Mouse (Mus musculus): ENCODE data around the gene Slc39a1.
"Not testable (repeated sequence)": the region's sequence is repeated elsewhere in the genome, so short reads cannot be mapped to it uniquely, and the experiment has no call there.

The Slc39a1 gene

GRCm38 (mm10) chr3:90266901-90267775 is 19.2 kb downstream of the Slc39a1 start:
- DNase-seq: no peak

DNA sequence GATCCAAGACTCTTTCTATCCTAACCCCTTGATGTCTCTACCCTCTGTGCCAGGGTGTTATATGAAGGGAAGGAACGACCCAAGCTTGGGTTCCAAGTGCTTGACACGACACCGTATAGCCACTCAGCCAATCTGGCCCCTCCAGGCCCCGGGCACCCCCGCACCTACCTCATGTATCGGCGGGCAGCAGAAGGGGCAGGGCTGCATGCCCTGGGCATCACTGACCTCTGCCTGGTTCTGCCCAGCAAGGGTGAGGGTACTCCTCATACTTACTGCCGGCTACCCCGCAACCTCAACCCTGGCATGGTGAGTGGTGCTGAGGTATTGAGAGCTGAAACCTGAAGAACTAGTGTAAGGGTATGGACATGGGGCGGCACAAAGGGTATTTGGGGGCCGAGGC is 20.2 kb downstream of the Slc39a1 start:
- DNase-seq: no peak

GRCm38 (mm10) chr3:90268971-90269370 is 21.0 kb downstream of the Slc39a1 start:
- DNase-seq: no peak

GRCm38 (mm10) chr3:90270784-90271183 is 22.8 kb downstream of the Slc39a1 start:
- no peak for DNase-seq

GRCm38 (mm10) chr3:90272170-90272569 is 24.2 kb downstream of the Slc39a1 start:
- no peak for DNase-seq

- DNase-seq: no peak
Measured at GRCm38 (mm10) chr3:90273855-90274254, 25.9 kb downstream of the Slc39a1 start.

GRCm38 (mm10) chr3:90275286-90275685 is 27.3 kb downstream of the Slc39a1 start:
- DNase-seq: no peak

- no peak for DNase-seq
Measured at GRCm38 (mm10) chr3:90276858-90277257, 28.9 kb downstream of the Slc39a1 start.

DNA sequence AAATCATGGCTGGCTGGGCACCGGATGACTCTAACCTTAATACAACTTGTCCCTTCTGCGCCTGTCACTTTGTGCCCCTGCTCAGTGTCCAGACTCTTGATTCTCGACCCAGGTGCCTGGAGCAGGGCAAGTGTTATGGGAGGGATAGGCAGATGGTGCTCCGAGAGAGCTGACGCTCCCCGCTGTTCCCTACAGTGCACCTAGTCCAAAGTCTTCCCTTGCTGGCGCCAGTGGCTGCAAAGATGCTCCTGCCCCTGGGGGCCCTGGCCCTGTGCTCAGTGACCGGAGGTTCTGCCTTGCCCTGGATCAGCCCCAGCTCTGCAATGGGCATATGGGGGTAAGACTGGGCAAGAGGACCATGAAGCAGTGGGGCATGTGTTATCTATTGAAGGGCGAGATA is 29.8 kb downstream of the Slc39a1 start:
- DNase-seq: no peak

- no peak for DNase-seq
Measured at GRCm38 (mm10) chr3:90278211-90278610, 30.2 kb downstream of the Slc39a1 start.

- no peak for DNase-seq
Measured at GRCm38 (mm10) chr3:90279216-90279615, 31.2 kb downstream of the Slc39a1 start.

GRCm38 (mm10) chr3:90279743-90280142 is 31.8 kb downstream of the Slc39a1 start:
- peak; percentile 39 to 62 for DNase-seq

- DNase-seq: no peak
Measured at GRCm38 (mm10) chr3:90280708-90281107, 32.7 kb downstream of the Slc39a1 start.

- no peak for DNase-seq
Measured at GRCm38 (mm10) chr3:90284150-90284549, 36.2 kb downstream of the Slc39a1 start.

- DNase-seq: not testable (repeated sequence)
Measured at GRCm38 (mm10) chr3:90289403-90289802, 41.4 kb downstream of the Slc39a1 start.

DNA sequence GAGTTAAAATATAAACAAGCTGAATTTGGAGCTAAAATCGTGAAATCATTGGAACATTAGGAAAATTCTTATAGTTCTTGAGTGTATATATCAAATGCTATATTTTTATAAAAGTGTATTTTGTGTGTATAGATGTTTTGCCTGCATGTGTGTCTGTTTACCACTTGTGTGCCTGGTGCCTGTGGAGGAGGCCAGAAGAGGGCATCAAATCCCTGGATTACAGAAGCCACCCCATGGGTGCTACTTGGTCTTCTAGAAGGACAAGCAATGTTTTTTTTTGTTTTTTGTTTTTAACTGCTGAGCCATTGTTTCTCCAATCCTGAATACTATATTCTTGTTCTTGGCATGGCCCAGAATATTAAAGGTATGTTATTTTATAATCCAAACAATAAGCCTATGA is 42.6 kb downstream of the Slc39a1 start:
- no peak for DNase-seq

- no peak for DNase-seq
Measured at GRCm38 (mm10) chr3:90291982-90292344, 44.0 kb downstream of the Slc39a1 start.

- peak; percentile 99 for DNase-seq
Measured at GRCm38 (mm10) chr3:90292345-90293275, 44.6 kb downstream of the Slc39a1 start, which contains the start of gene Gatad2b. Gene Gatad2b, plus strand, starts transcription at chr3:90293178.

GRCm38 (mm10) chr3:90293352-90294063 is 45.5 kb downstream of the Slc39a1 start:
- peak; percentile 36 to 62 for DNase-seq

DNA sequence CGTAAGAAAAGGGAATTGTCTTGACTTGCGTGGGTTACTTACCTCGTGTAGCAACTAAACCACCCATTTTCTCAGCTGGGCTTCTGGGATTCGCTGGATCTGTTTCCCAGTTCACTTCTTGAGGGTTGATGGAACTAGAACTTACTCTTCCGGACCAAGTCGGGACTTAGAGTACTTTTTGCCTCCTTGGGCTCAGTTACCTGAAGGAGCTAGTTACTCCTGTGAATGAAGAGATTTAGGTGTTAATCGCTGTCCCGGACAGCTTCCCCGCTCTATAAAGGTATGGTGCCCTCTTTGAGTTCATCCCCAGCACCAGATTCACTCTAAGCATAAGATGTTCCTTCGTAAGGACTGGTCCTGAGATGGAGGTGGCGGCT is 46.1 kb downstream of the Slc39a1 start:
- DNase-seq: no peak

- no peak for DNase-seq
Measured at GRCm38 (mm10) chr3:90294651-90295050, 46.7 kb downstream of the Slc39a1 start.
